Mouse (Mus musculus) lung, postnatal 0 days (tissue): ENCODE data around the gene B4gat1.

ENCODE experiments used
- CTCF ChIP-seq: IDR thresholded peaks from 2 replicates; pipeline ENCODE4 v1.5.1; 2016; ENCODE audit warnings: antibody characterized with exemption, mild to moderate bottlenecking
- EP300 ChIP-seq: IDR thresholded peaks from 2 replicates; pipeline ENCODE4 v1.6.1; 2016; ENCODE audit warnings: antibody characterized with exemption, mild to moderate bottlenecking, control low read depth

GRCm38 (mm10) chr19:5071545-5072369, 33.1 kb downstream of the B4gat1 start:
- TF ChIP-seq EP300 (no peak), CTCF (no peak)
